Mouse (Mus musculus): Measurements from ENCODE around the gene Crhbp. TPM values are rescaled to one million over a fixed set of nuclear protein-coding genes. Genes with fewer than 3 reads are reported as not detected.
A peak's percentile ranks its signal among the peaks of the same experiment; 100 is the strongest.

Crhbp gene
- total RNA-seq, 2 experiments from 2014 or later, result 24.5 to 25.0 TPM

DNA sequence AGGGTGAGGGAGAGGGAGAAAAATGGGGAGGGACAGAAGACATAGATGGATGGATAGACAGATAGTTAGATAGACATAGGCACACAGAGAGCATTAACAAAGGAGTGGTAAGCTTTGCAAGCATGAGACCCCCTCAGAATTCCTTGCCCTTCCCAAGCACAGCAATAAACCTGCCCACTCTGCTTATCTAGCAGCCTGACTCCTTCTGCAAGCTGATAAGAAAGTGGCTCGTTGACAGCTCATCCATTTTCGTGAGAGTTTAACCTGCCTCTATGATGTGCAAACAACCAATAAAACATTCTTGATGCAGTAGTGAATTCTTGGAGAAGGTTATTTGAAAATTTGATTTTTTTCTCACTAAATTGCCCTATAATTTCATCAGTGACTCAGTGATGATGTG is 32.5 kb downstream of the Crhbp start:
- H3K27ac ChIP-seq, result no peak overlapping the region
- intact Hi-C loops (cut with DNase I), result no loop called here
- no peak overlapping the region for H3K4me3 ChIP-seq
- TF ChIP-seq CTCF (IDR thresholded peaks at IDR 0.05), result no peak
- no peak for DNase-seq (ENCODE audit: extremely low spot score in 1 of 2, low spot score in 2 of 2)

GRCm38 (mm10) chr13:95393242-95393641 is 51.5 kb downstream of the Crhbp start:
- DNase-seq (ENCODE audit: extremely low spot score in 1 of 2, low spot score in 2 of 2), result no peak
- Histone ChIP-seq H3K4me3 (no peak overlapping the region), H3K27ac (no peak overlapping the region)
- intact Hi-C loops (cut with DNase I), result loop anchor here (5.0 kb wide), 1 partner anchor 329 kb away; no protein-coding TSS in a partner anchor
- no peak for TF ChIP-seq CTCF (IDR thresholded peaks at IDR 0.05)

DNA sequence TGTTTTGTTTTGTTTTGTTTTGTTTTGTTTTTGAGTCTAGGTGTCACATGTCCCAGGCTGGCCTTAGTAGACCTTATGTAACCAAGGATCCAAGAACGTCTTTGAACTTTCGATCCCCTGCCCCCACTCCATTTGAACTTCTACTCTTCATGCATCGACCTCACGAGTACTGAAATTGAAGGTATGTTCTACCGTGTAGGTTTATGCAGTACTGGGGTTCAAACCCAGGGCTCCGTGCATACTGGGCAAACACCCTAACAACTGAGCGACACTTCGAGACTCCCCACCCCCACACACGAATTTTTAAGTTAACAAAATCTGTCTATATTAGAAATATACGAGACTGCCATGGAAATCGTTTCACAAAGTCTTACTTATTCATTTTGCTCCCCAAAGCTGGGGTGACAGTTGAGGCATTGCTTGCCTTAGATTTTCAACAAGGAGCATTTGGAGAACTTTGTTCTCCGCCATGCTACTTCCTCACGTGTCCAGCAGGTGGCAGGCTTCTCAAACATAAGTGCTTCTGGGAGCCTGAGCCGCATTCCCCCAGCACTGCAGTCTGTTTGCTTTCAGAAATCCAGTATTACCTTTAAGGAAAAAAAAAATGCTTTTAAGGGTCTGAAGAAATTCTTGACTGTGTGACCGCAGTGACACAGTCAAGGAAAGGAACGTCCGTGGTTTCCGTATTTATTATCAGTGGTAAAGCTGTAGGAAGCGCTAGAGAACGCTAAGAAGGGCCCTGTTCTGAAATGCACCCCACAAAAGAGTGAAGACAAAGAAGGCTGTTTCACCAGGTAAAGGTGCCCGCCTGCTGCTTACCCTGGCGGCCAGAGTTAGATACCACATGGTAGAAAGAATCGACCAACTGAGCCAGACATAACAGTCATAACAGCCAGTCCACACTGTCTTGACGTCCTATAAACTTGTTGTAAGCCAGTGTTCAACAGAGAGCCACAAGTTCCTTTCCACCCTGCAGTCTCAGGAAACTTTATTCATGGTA is 54.6 kb downstream of the Crhbp start:
- intact Hi-C loops (cut with DNase I), result loop anchor here (1.0 to 5.0 kb wide), 2 partner anchors 91 to 332 kb away; no protein-coding TSS in a partner anchor
- no peak overlapping the region for H3K27ac ChIP-seq
- peak; percentile 73 to 81 for DNase-seq (ENCODE audit: extremely low spot score in 1 of 2, low spot score in 2 of 2)
- peak; percentile 89 for TF ChIP-seq CTCF (IDR thresholded peaks at IDR 0.05)
- no peak overlapping the region for H3K4me3 ChIP-seq

DNA sequence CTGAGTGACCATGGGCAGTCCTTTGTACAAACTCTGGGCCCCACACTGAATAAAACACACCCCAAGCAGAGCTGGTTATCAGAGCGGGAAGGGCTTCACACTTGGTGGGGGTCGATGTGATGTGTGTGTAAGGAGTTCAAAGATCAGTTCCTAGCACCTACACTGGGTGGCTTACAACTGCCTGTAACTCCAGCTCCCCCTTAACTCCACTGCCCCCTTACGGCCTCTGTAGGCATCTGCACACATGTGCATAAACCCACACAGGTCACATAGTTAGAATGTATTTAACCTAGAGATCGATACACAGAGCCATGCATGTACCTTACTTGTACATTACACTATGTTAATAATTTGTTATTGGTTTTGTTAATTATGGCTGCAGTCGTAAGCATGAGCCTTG is 56.5 kb downstream of the Crhbp start:
- DNase-seq (ENCODE audit: extremely low spot score in 1 of 2, low spot score in 2 of 2), result no peak

DNA sequence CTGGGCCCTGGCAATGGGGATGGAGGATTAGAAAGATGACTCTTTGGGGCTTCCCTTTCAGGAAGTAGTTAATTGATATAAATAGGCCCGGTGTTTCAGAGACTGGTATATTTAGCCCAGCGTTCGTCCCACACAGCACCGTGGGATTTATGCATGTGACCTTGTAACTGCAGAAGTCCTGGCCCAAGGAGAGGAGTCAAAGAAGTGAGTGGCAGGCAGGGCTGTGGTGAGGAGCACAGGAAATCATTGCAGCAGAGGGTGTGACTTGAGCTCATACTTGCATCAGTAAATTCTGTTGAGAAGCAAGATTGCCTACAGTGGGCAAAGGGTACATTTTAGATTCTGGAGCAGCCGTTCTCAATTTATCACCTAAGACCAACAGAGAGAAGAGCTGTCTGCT is 62.3 kb downstream of the Crhbp start:
- Histone ChIP-seq H3K27ac (no peak overlapping the region), H3K4me3 (no peak overlapping the region)
- intact Hi-C loops (cut with DNase I), result no loop called here
- DNase-seq (ENCODE audit: extremely low spot score in 1 of 2, low spot score in 2 of 2), result no peak
- TF ChIP-seq CTCF (IDR thresholded peaks at IDR 0.05), result no peak

More for the DNA sequence above, 56.5 kb downstream of the Crhbp start:
- Histone ChIP-seq H3K4me3 (no peak overlapping the region), H3K27ac (no peak overlapping the region)
- intact Hi-C loops (cut with DNase I), result no loop called here
- no peak for TF ChIP-seq CTCF (IDR thresholded peaks at IDR 0.05)

Other genes starting within 250 kb of the Crhbp start
- 100 to 1,000 TPM; 132 to 151 TPM for gene Pde8b, start 194.6 kb downstream of the Crhbp start, total RNA-seq (2021)
- 10 to 100 TPM; 12.7 to 16.0 TPM for gene Zbed3, start 121.3 kb downstream of the Crhbp start, total RNA-seq (2021)
- 10 to 100 TPM; 50.9 to 51.1 TPM for gene Aggf1, start 69.6 kb downstream of the Crhbp start, total RNA-seq (2021)
- gene S100z, start 33.8 kb upstream of the Crhbp start, total RNA-seq (2021), result not detected
- under 1 TPM; 0.21 to 0.32 TPM for gene F2rl1, start 80.3 kb upstream of the Crhbp start, total RNA-seq (2021)
- gene F2r, start 173.6 kb upstream of the Crhbp start, total RNA-seq (2021), result 1 to 10 TPM; 3.9 to 4.4 TPM